Mouse (Mus musculus) right cerebral cortex, postnatal 4 days (tissue): ENCODE data around the gene Kcnq4.

Experiments used
- DNase-seq: peaks from one replicate; pipeline ENCODE4 v3.0.0-alpha.2; 2022

Gene Kcnq4

DNA sequence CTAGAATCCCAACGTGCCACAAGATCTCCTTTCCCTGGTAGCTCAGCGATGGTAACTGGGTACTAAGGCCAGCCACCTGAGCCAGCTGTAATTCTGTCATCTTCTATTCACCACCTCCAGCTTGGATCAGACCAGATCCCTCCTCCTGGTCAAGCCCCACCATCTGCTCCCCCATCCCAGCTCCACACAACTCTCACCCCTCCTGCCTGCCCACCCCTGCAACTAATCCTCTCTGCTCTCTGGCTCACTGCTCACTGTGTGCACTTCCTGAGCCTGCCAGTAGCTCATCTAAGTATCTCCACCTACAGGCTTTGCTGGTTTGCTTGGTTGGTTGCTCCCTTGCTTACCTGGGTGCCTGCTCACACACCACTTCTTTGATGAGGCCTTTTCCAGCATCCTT lies 26.8 kb downstream of the Kcnq4 start:
- no peak for DNase-seq

DNA sequence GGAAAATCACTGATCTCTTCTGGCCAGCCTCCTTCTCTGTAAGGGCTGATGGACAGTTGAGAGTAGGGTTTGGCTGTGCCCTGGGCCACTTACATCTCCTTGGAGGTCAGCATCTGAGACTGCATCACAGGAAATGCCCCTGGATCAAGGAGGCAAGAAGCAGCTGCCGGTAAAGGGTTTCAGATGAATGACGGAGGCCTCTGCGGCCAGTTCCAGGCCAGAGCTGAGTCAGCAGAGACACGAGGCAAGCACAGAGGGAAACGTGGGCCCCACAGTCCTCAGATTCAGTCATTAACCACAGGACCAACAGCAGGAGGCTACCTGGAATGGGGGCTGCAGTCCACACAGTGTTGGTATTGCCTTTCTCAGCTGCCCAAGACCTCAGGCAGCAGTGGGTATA lies 29.3 kb downstream of the Kcnq4 start:
- no peak for DNase-seq

GRCm38 (mm10) chr4:120717591-120717990 lies 30.8 kb downstream of the Kcnq4 start:
- DNase-seq, result no peak

DNA sequence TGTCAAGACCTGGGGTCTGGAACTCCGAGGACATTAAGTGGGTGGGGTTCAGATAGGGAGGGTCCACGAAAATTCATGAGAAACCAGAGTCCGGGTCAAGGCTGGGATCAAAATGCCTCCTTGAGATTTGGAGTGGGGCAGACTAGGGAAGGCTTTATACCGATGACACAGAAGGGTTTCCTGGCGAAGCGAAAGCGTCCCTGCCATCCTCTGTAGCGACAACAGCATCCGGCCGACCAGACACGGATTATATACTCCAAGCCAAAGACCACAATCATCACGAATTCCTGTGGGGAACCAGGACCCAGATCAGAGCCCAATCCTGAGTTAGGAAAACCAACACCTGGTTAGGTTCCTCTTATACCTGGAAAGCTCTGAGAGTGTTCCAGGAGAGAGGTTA lies 31.6 kb downstream of the Kcnq4 start:
- DNase-seq, result no peak

GRCm38 (mm10) chr4:120716141-120716571 lies 32.3 kb downstream of the Kcnq4 start:
- DNase-seq, result peak; percentile 47

- no peak for DNase-seq
Observed at GRCm38 (mm10) chr4:120713856-120714497, 34.4 kb downstream of the Kcnq4 start.

- no peak for DNase-seq
Observed at GRCm38 (mm10) chr4:120713021-120713420, 35.4 kb downstream of the Kcnq4 start.

GRCm38 (mm10) chr4:120712236-120712635 lies 36.2 kb downstream of the Kcnq4 start:
- no peak for DNase-seq

- DNase-seq, result no peak
Observed at GRCm38 (mm10) chr4:120702511-120702910, 45.9 kb downstream of the Kcnq4 start.

DNA sequence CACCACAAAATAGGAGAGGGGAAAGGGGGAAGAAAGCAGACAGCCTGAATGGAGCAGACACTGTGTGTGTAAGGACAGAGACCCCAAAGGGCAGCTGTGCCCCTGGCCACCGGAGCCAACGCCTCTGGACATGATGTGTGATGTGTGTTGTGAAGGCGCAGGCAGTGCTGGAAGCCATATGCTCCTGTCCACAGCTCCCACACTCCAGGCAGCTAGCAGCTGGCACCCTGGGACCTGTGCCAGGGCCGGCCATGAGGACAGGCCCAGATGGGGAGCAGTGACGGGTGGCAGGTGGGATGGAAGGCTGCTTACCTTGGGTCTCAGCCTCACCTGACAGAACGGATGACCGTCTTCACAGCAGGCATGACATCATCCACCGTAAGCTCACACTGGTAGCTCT lies 46.4 kb downstream of the Kcnq4 start:
- DNase-seq, result no peak

GRCm38 (mm10) chr4:120701180-120701579 lies 47.2 kb downstream of the Kcnq4 start:
- no peak for DNase-seq

- no peak for DNase-seq
Observed at GRCm38 (mm10) chr4:120697799-120698484, 50.5 kb downstream of the Kcnq4 start.

DNA sequence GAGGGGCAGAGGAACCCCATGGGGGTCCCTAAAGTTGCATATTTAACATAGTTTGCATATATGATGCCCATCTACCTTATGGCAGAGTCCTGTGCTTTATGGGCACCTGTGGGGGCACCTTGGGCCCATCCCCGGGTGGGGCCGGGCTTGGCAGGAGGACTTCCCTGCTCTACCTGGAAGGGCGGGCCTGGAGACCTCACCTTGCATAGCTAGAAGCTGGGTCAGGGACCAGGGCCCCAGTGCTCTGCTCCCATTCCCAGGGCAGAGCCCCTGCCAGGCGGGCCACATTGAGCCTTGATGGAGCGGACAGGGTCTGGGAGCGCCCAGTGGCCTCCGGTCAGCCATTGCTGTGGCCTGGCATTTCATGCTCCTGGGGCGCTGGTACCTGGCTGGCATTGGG lies 51.1 kb downstream of the Kcnq4 start:
- no peak for DNase-seq

DNA sequence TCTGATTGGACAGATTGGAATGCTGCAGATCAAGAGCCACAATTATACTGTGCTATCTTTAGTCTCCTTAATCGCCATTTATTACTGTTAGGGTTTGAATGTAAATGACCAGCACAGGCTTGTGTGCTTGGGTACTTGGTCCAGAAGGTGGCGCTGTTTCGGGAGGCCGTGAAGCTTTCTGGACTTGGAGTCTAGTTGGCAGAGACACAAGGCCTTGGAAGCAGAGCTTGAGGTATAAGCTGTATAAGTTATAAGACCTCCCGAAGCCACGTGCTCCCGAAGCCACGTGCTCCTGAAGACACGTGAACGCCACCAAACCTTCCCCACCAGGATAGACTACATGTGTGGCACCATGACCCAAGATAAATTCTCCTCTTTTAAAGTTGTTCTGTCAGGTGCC lies 55.7 kb downstream of the Kcnq4 start:
- DNase-seq, result peak; percentile 72

- DNase-seq, result no peak
Observed at GRCm38 (mm10) chr4:120689317-120689716, 59.1 kb downstream of the Kcnq4 start.

- DNase-seq, result no peak
Observed at GRCm38 (mm10) chr4:120687282-120687681, 61.1 kb downstream of the Kcnq4 start.

GRCm38 (mm10) chr4:120683278-120683997 lies 65.0 kb downstream of the Kcnq4 start:
- DNase-seq, result no peak

DNA sequence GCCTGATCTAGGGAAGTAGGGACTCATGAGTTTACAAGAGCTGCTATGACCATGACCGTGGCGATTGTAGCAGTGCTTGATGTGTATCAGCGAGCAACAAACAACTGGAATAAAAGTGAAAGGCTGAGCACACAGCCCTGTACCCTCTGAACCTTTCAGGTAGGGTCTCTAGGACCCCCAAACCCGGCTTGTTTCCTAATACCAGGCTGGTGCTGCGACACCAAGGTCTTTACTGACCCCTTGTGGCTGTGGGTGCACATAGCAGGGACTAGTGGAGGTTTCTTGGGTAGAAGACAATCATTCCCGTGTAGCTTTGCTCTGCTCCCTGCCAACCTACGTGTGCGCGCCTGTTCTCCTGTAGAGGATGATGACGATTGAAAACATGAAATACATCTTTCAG lies 66.2 kb downstream of the Kcnq4 start:
- DNase-seq, result peak; percentile 55

DNA sequence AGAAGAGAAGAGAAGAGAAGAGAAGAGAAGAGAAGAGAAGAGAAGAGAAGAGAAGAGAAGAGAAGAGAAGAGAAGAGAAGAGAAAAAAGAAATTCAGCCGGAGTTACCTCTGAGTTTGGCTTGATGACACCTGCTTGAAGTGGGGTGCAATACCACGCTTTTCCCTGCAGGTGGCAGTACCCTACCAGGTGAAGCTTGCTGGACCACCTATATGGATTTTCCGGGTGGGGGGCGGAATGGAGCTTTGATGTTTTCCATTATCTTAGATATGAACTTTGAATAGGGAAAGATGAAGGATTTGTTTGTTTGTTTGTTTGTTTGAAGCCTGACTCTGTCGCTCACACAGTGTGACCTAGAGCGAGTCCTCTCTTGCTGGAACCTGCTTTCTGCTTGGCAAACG lies 67.5 kb downstream of the Kcnq4 start:
- peak; percentile 27 for DNase-seq

DNA sequence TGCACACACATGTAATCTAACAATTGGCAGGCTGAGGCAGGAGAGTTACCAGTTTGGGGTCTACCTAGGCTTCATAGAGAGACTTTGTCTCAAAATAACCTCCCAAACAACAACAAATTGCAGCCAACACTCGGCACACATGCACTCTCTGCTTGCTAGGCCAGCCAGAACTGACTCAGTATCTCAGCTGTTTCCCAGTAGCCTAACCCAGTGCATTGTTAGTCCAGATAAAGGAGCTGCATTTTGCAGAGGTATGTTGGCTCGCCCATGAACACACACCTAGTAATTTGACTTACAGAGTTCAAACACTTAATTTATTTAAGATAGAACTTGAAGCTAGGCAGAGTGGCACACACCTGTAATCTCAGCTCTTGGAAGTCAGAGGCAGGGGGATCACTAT lies 72.8 kb downstream of the Kcnq4 start:
- no peak for DNase-seq

DNA sequence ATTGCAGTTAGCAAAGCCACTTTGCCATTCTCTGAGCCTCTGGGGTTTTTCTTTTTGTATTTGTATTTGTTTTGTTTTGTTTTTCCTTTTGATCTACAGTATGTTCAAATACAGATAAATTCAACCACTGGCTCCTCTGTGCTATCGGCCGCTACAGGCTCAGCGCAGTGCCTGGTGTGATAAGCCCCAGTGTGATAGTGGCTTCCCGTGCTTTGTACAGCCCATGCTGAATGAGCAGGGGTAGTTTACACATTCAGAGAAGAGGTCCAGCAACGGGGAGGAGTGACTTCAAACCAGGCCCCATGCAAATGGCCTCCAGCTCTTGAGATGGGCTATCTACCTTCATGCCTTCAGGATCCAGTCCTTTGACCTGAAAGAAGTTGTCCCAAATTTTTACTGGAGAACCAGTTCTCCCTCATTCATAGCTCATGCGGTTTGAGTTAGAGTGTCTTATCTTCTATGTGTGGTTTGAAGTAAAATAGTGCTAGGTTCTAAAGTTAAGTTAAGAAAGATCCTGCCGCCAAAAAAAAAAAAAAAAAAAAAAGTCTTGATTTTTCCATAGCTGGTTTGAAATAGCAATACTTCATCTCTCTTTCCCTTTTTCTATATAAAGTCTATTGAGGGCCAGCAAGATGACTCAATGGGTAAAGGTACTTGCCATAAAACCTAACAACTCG lies 73.5 kb downstream of the Kcnq4 start:
- DNase-seq, result no peak

DNA sequence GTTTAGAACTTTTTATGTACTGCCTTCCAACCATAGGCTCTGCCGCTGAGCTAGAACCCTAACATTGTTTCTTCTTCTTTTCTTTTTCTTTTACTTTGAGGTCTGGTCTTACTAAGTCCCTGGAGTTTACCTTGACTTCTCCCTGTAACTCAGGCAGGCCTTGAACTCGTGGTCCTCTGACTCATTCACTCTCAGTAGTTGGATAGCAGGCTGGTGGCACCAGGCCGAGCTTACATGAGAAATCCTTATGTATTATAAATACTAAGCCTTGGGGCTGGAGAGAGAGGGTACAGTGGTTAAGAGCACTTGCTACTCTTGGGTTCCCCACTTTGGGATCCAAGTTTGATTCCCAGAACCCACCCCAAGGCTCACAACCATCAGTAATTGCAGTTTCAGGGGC lies 74.8 kb downstream of the Kcnq4 start:
- DNase-seq, result no peak

DNA sequence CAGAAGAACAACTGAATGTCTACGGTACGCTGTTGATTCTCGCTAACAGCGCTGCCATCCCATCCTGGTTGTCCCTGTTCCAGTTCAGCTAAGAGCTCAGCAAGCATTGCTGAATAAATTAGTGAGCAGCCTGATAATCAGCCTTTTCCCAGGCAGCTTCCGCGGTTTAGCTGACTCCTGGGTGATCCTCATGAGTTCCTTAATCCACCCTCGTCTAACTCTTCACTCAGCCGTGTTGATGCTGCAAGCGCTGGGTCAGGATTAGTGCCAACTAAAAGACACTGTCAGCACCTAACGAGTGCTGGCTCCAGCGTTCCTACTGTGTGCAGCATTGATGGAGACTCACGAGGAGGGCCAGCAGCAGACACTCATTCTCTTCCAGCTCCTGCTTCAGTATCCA lies 77.4 kb downstream of the Kcnq4 start:
- no peak for DNase-seq

GRCm38 (mm10) chr4:120669585-120669984 lies 78.8 kb downstream of the Kcnq4 start:
- DNase-seq, result no peak
